Mouse (Mus musculus) E14TG2a.4 (cell line): ENCODE measurements at regions not wholly inside any gene's neighbourhood (a gene's known extent, or its start where the extent isn't known, plus 50 kb on each side); places are given as distances from the start of the nearest gene placed in this dataset.

Source experiments
- CTCF ChIP-seq: conservative IDR thresholded peaks from 2 replicates; pipeline ENCODE4 v1.5.1; 2014; ENCODE audit warnings: low read length
- NANOG ChIP-seq: IDR thresholded peaks from 2 replicates; pipeline ENCODE4 v1.6.1; 2014; ENCODE audit warnings: borderline replicate concordance, low read length, mixed read lengths
- POU5F1 ChIP-seq: IDR thresholded peaks from 2 replicates; pipeline ENCODE4 v1.6.1; 2014; ENCODE audit warnings: low read length, borderline replicate concordance

DNA sequence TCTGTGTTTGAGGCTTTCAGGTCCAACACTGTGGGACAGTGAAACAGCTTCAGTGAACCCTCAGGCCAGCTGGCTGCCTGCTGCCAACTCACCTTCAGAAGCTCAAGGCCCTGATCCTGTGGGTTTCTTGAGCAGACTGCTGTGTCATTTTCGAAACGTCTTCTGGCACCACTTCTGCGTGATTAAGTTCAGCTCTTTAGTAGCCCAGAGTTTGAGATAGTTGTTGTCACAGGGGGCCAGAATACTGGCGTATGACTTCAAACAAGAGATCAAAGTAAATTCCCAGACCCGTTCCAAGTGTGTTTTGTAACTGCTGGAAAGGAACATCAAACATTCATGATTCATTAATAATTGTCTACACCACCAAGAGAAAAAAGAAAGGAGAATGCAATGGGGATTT, 236.9 kb downstream of the Snx13 start:
- TF ChIP-seq CTCF (no peak), POU5F1 (no peak), NANOG (no peak)
